Mouse (Mus musculus) erythroblast, embryonic 14.5 days (primary cell): ENCODE data around the gene BC052040. TPM values are rescaled to one million over a fixed set of nuclear protein-coding genes. Genes with fewer than 3 reads are reported as not detected.

Source experiments
- H3K27me3 ChIP-seq: 2 replicates; pipeline ENCODE4 v1.6.1; 2012; ENCODE audit warnings: inconsistent platforms; ENCODE audit not compliant: control insufficient read depth
- H3K36me3 ChIP-seq: 2 replicates; pipeline ENCODE4 v1.6.1; 2012; ENCODE audit warnings: mild to moderate bottlenecking, inconsistent platforms; ENCODE audit not compliant: control insufficient read depth
- H3K4me1 ChIP-seq: 2 replicates; pipeline ENCODE4 v1.6.1; 2012; ENCODE audit warnings: inconsistent platforms; ENCODE audit not compliant: control insufficient read depth
- H3K4me3 ChIP-seq: replicated peaks from 2 replicates; pipeline ENCODE3; 2012; ENCODE audit warnings: moderate library complexity, mild to moderate bottlenecking, inconsistent platforms
- H3K9me3 ChIP-seq: 2 replicates; pipeline ENCODE4 v1.6.1; 2012; ENCODE audit warnings: low read length, inconsistent platforms, mixed read lengths; ENCODE audit not compliant: control insufficient read depth
- GATA1 ChIP-seq: IDR thresholded peaks from 2 replicates; pipeline ENCODE4 v1.6.1; 2012; ENCODE audit warnings: low read length, inconsistent platforms, mixed read lengths
- TAL1 ChIP-seq: IDR thresholded peaks from 3 replicates; pipeline ENCODE4 v1.6.1; 2012; ENCODE audit warnings: low read length, inconsistent platforms, mixed read lengths
- polyA plus RNA-seq: library from polyadenylated mRNA; stranded (reverse); fragments of >175 nt; gene quantifications from 2 replicates; pipeline ENCODE4 v1.2.3, GENCODE M21; 2012

BC052040 gene
- polyA plus RNA-seq, 1 experiment: 0.87 TPM

GRCm38 (mm10) chr2:115798839-115799238, 217.3 kb downstream of the BC052040 start:
- Histone ChIP-seq H3K4me3 (no peak overlapping the region), H3K4me1 (no peaks in the 10 kb centered on the region), H3K9me3 (peaks cover 11% of the 10 kb centered on the region), H3K36me3 (no peaks in the 10 kb centered on the region), H3K27me3 (no peaks in the 10 kb centered on the region)
- TF ChIP-seq TAL1 (no peak), GATA1 (no peak)

DNA sequence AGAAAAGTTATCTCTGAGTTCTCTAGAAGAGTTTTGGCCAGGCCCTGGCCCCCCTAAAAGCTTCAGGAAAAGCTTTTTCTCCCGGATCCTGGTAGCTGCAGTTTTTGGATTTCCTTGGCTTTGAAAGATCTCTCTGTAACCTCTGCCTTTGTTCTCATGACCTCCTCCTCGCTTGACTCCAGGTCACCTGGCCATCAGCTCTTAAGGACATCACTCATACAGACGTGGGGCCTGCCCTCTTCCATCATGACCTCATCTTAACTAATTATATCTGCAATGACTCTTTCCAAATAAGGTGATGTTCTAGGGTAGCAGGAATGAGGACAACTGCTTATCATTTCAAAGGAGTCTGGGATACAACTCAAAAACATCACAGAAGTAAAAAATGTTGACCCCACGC, 226.9 kb downstream of the BC052040 start:
- no peaks in the 10 kb centered on the region for H3K4me1 ChIP-seq
- no peaks in the 10 kb centered on the region for H3K9me3 ChIP-seq
- no peaks in the 10 kb centered on the region for H3K27me3 ChIP-seq
- H3K4me3 ChIP-seq: no peak overlapping the region
- no peaks in the 10 kb centered on the region for H3K36me3 ChIP-seq
- no peak for TF ChIP-seq TAL1
- no peak for TF ChIP-seq GATA1

GRCm38 (mm10) chr2:115813316-115813715, 231.8 kb downstream of the BC052040 start:
- H3K9me3 ChIP-seq: 0 out of 2 replicates have a peak, but pooled peaks cover 2% of the 10 kb centered on the region
- no peaks in the 10 kb centered on the region for H3K36me3 ChIP-seq
- no peak overlapping the region for H3K4me3 ChIP-seq
- H3K4me1 ChIP-seq: no peaks in the 10 kb centered on the region
- H3K27me3 ChIP-seq: no peaks in the 10 kb centered on the region
- TF ChIP-seq TAL1 (no peak), GATA1 (no peak)

DNA sequence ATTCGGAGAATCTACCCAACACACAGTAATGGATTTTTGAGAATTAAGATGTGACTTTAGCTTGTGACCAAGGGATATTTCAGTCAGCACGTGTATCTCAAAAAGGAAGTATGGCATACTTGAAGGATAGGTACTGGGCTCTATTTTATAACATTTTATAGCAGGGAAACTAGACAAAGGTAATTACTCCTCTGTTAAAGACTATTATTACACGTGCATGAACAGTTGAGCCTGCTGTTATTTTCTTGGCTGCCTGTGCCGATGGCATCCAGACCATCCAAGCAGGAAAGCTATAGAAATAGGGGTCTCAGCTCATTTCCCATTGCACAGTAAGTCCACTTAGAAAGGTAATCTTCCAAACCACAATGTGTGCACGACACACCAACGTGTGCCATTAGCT, 232.2 kb downstream of the BC052040 start:
- Histone ChIP-seq H3K36me3 (no peaks in the 10 kb centered on the region), H3K9me3 (0 out of 2 replicates have a peak, but pooled peaks cover 2% of the 10 kb centered on the region), H3K4me1 (no peaks in the 10 kb centered on the region), H3K27me3 (no peaks in the 10 kb centered on the region), H3K4me3 (no peak overlapping the region)
- TF ChIP-seq TAL1: no peak
- TF ChIP-seq GATA1: no peak

- peaks cover 2% of the 10 kb centered on the region; the same call in 1 of the 2 replicates for H3K9me3 ChIP-seq
- H3K4me1 ChIP-seq: no peaks in the 10 kb centered on the region
- no peak overlapping the region for H3K4me3 ChIP-seq
- TF ChIP-seq TAL1 (no peak), GATA1 (no peak)
- no peaks in the 10 kb centered on the region for H3K36me3 ChIP-seq
- H3K27me3 ChIP-seq: no peaks in the 10 kb centered on the region
Observed at GRCm38 (mm10) chr2:115817959-115818358, 236.4 kb downstream of the BC052040 start.

DNA sequence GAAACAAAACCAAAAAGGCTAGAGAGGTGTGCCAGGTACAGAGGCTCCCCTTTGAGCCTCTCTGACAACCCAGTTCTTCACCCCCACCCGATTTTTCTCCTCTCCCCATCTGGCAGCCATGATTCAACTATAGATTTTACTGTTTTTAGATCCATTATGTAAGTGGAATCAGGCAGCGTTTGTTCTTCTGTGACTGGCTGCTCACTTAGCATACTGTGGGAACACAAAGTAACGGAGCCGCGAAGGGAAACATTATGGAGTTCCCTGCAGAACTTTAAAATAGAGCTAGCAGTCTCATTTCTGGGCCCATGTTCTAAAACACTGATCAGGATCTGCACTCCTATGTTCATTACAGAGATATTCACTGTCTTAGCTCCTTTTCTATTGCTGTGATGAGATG, 240.8 kb downstream of the BC052040 start:
- H3K27me3 ChIP-seq: no peaks in the 10 kb centered on the region
- no peaks in the 10 kb centered on the region for H3K4me1 ChIP-seq
- TF ChIP-seq GATA1 (no peak), TAL1 (no peak)
- no peak overlapping the region for H3K4me3 ChIP-seq
- H3K9me3 ChIP-seq: no peaks in the 10 kb centered on the region; the same call in 1 of the 2 replicates
- H3K36me3 ChIP-seq: no peaks in the 10 kb centered on the region
